ENCODE assay signal across 25 mouse cellular contexts in genomic region chr1:20943016-20943415, GRCm38 (mm10). TPM values are rescaled to one million over a fixed set of nuclear protein-coding genes. Genes with fewer than 3 reads are reported as not detected.
A peak's percentile ranks its signal among the peaks of the same experiment; 100 is the strongest.
DNase-seq lines count a peak whose midpoint lies in the region; ATAC-seq and TF ChIP-seq lines count a peak whose summit lies in the region.
"Had no signal": no experiment of that assay in that cellular context is flagged by ENCODE, and none has a peak within 500 bp of the region (broad histone marks: within the 10 kb centered on the region; RNA-seq: fewer than 3 reads in every experiment).

No protein-coding gene starts in this region.

- no peaks in the 10 kb centered on the region for H3K36me3 ChIP-seq in hindbrain, embryonic 11.5 days (ENCODE audit: control insufficient read depth, insufficient read depth, low read length)
- H3K36me3 ChIP-seq in hindbrain, embryonic 16.5 days (ENCODE audit: control insufficient read depth, insufficient read depth, low read length): no peaks in the 10 kb centered on the region
- no peaks in the 10 kb centered on the region for H3K36me3 ChIP-seq in liver, postnatal 0 days (replicated peaks; ENCODE audit: insufficient read depth, low read length)
- no peaks in the 10 kb centered on the region for H3K36me3 ChIP-seq in E14TG2a.4 (ENCODE audit: insufficient read depth, low read length)
- H3K36me3 ChIP-seq: embryonic facial prominence, embryonic 15.5 days; heart, embryonic 13.5 days; hindbrain, embryonic 15.5 days; limb, embryonic 10.5 days; liver, embryonic 12.5 days had no signal

- no peak for ATAC-seq in hindbrain, embryonic 11.5 days (ENCODE audit: low FRiP score)
- no peak for ATAC-seq in hindbrain, embryonic 16.5 days
- no peak for ATAC-seq in liver, postnatal 0 days
- no peak for ATAC-seq in monocyte, adult 5-6 weeks (replicated peaks; ENCODE audit: insufficient number of reproducible peaks, low FRiP score, low TSS enrichment, poor library complexity, severe bottlenecking)
- ATAC-seq: activated CD4-positive, CD25-positive, alpha-beta regulatory T cell, adult 4 months; liver, embryonic 12.5 days; lung, postnatal 0 days had no signal

- no peak overlapping the region for H3K4me3 ChIP-seq in hindbrain, embryonic 11.5 days (ENCODE audit: low read depth, low read length)
- no peak overlapping the region for H3K4me3 ChIP-seq in hindbrain, embryonic 16.5 days (ENCODE audit: low read length)
- H3K4me3 ChIP-seq in liver, postnatal 0 days (ENCODE audit: low read depth, low read length): no peak overlapping the region
- H3K4me3 ChIP-seq in E14TG2a.4 (replicated peaks; ENCODE audit: low read length): no peak overlapping the region
- H3K4me3 ChIP-seq: embryonic facial prominence, embryonic 15.5 days; heart, embryonic 13.5 days; hindbrain, embryonic 15.5 days; limb, embryonic 10.5 days; liver, embryonic 12.5 days; myocyte had no signal

- H3K4me1 ChIP-seq in hindbrain, embryonic 11.5 days (replicated peaks; ENCODE audit: control insufficient read depth, insufficient read depth, low read length): no peaks in the 10 kb centered on the region
- no peaks in the 10 kb centered on the region for H3K4me1 ChIP-seq in hindbrain, embryonic 16.5 days (ENCODE audit: control insufficient read depth, insufficient read depth, low read depth, low read length)
- no peaks in the 10 kb centered on the region for H3K4me1 ChIP-seq in liver, postnatal 0 days (ENCODE audit: insufficient read depth)
- no peaks in the 10 kb centered on the region for H3K4me1 ChIP-seq in E14TG2a.4 (replicated peaks; ENCODE audit: low read depth, low read length)
- H3K4me1 ChIP-seq: embryonic facial prominence, embryonic 15.5 days; heart, embryonic 13.5 days; hindbrain, embryonic 15.5 days; limb, embryonic 10.5 days; liver, embryonic 12.5 days had no signal

- intact Hi-C loops in gastrocnemius, postnatal 36 days (cut with DNase I): no loop called here

- no peaks in the 10 kb centered on the region for H3K9me3 ChIP-seq in hindbrain, embryonic 11.5 days (ENCODE audit: control insufficient read depth, low read length)
- no peaks in the 10 kb centered on the region for H3K9me3 ChIP-seq in hindbrain, embryonic 16.5 days (ENCODE audit: control insufficient read depth, low read length)
- H3K9me3 ChIP-seq in liver, postnatal 0 days (ENCODE audit: low read length): no peaks in the 10 kb centered on the region
- no peaks in the 10 kb centered on the region for H3K9me3 ChIP-seq in E14TG2a.4 (ENCODE audit: low read length)
- H3K9me3 ChIP-seq: embryonic facial prominence, embryonic 15.5 days; hindbrain, embryonic 15.5 days; limb, embryonic 10.5 days; liver, embryonic 12.5 days had no signal

- H3K27me3 ChIP-seq in hindbrain, embryonic 11.5 days (ENCODE audit: control insufficient read depth, insufficient read depth, low read length): no peaks in the 10 kb centered on the region
- H3K27me3 ChIP-seq in hindbrain, embryonic 16.5 days (replicated peaks; ENCODE audit: control insufficient read depth, insufficient read depth, low read length): no peaks in the 10 kb centered on the region
- H3K27me3 ChIP-seq in liver, postnatal 0 days (ENCODE audit: insufficient read depth, low read length): no peaks in the 10 kb centered on the region
- peaks cover 3% of the 10 kb centered on the region for H3K27me3 ChIP-seq in E14TG2a.4 (ENCODE audit: insufficient read depth, low read length)
- H3K27me3 ChIP-seq: embryonic facial prominence, embryonic 15.5 days; heart, embryonic 13.5 days; hindbrain, embryonic 15.5 days; liver, embryonic 12.5 days had no signal

- H3K27ac ChIP-seq in hindbrain, embryonic 11.5 days (ENCODE audit: low read depth, low read length): no peak overlapping the region
- no peak overlapping the region for H3K27ac ChIP-seq in hindbrain, embryonic 16.5 days (ENCODE audit: low read depth, low read length)
- H3K27ac ChIP-seq in liver, postnatal 0 days (ENCODE audit: low read depth): no peak overlapping the region
- H3K27ac ChIP-seq: embryonic facial prominence, embryonic 15.5 days; heart, embryonic 13.5 days; hindbrain, embryonic 15.5 days; limb, embryonic 10.5 days; liver, embryonic 12.5 days had no signal

- H3K9ac ChIP-seq in hindbrain, embryonic 11.5 days (ENCODE audit: low read depth, low read length): no peak overlapping the region
- no peak overlapping the region for H3K9ac ChIP-seq in hindbrain, embryonic 16.5 days (ENCODE audit: low read depth, low read length)
- no peak overlapping the region for H3K9ac ChIP-seq in liver, postnatal 0 days (replicated peaks)
- H3K9ac ChIP-seq: embryonic facial prominence, embryonic 15.5 days; heart, embryonic 13.5 days; hindbrain, embryonic 15.5 days; liver, embryonic 12.5 days had no signal

- peak; percentile 30 for TF ChIP-seq CTCF in liver, postnatal 0 days (IDR thresholded peaks at IDR 0.05; ENCODE audit: low read depth)
- TF ChIP-seq CTCF in E14TG2a.4 (conservative IDR thresholded peaks at IDR 0.05; ENCODE audit: low read length): peak; percentile 42

- no peak for TF ChIP-seq EP300 in liver, postnatal 0 days (IDR thresholded peaks at IDR 0.05; ENCODE audit: low read depth)

- H3K4me2 ChIP-seq in hindbrain, embryonic 11.5 days (replicated peaks; ENCODE audit: low read depth, low read length): no peak overlapping the region
- no peak overlapping the region for H3K4me2 ChIP-seq in hindbrain, embryonic 16.5 days (ENCODE audit: low read length)
- no peak overlapping the region for H3K4me2 ChIP-seq in liver, postnatal 0 days (ENCODE audit: low read depth, low read length)
- H3K4me2 ChIP-seq: embryonic facial prominence, embryonic 15.5 days; heart, embryonic 13.5 days; hindbrain, embryonic 15.5 days; liver, embryonic 12.5 days; midbrain, embryonic 11.5 days had no signal

- peak; percentile 12 for DNase-seq in hindbrain, embryonic 11.5 days (ENCODE audit: low spot score)
- peak; percentile 12 for DNase-seq in liver, postnatal 0 days
- DNase-seq in liver: no peak
- DNase-seq in ZHBTc4 (ENCODE audit: low read depth, low spot score): peak; percentile 69
- DNase-seq in gastrocnemius, postnatal 36 days: no peak
- DNase-seq: adrenal gland, postnatal 25 days; cerebellum, adult 11 months; cerebellum, postnatal 25 days; embryo, embryonic 11 days; heart, adult 18-20 months; kidney, adult 18-20 months; kidney, postnatal 14 days; thymus, postnatal 36 days had no signal

- WGBS in hindbrain, embryonic 11.5 days: 98% methylated on average over 2 of the region's 2 CpGs
- 95% methylated on average over 2 of the region's 2 CpGs for WGBS in hindbrain, embryonic 16.5 days
- WGBS in liver, postnatal 0 days (ENCODE audit: insufficient replicate concordance): 93% methylated on average over 2 of the region's 2 CpGs

RNA-seq across cellular contexts. Expression of gene Efhc1, which starts 8.4 kb away (rescaled TPM):
- polyA plus RNA-seq in hindbrain, embryonic 11.5 days (2014; fragmentation: Nextera tagmentation; extraction: Ambion mirVana): 4.0 and 4.3 TPM in 2 replicates
- polyA plus RNA-seq in hindbrain, embryonic 16.5 days (2015; fragmentation: Nextera tagmentation; extraction: Ambion mirVana): 2.6 and 3.8 TPM in 2 replicates
- 0.34 and 0.39 TPM in 2 replicates for polyA plus RNA-seq in liver, postnatal 0 days (2015; fragmentation: Nextera tagmentation; extraction: Ambion mirVana)
- total RNA-seq in monocyte, adult 5-6 weeks (2017): 0.39 TPM in 1 of 3 replicates, not detected in the others
- under 1 TPM; 0.36 to 0.81 TPM for total RNA-seq in gastrocnemius, postnatal 36 days (2021)

RNA-seq across cellular contexts. Expression of gene Paqr8, which starts 52.6 kb away (rescaled TPM):
- polyA plus RNA-seq in hindbrain, embryonic 11.5 days (2014; fragmentation: Nextera tagmentation; extraction: Ambion mirVana): 10.0 and 11.9 TPM in 2 replicates
- 40.6 and 43.4 TPM in 2 replicates for polyA plus RNA-seq in hindbrain, embryonic 16.5 days (2015; fragmentation: Nextera tagmentation; extraction: Ambion mirVana)
- polyA plus RNA-seq in liver, postnatal 0 days (2015; fragmentation: Nextera tagmentation; extraction: Ambion mirVana): 0.18 and 0.21 TPM in 2 replicates
- total RNA-seq in monocyte, adult 5-6 weeks (2017): 0.57 to 2.1 TPM (median 1.2 TPM) in 3 replicates
- total RNA-seq in gastrocnemius, postnatal 36 days (2021): under 1 TPM; 0.71 to 0.72 TPM

Comparison
In these comparisons a context has a peak if more than half of its experiments do, and no peak if none do; other contexts are left out.
1. DNase-seq: peak in hindbrain, embryonic 11.5 days (single experiment), liver, postnatal 0 days (single experiment) and ZHBTc4 (single experiment); none in liver (single experiment) and gastrocnemius, postnatal 36 days (0 of 2).